Comparison of ENCODE assay signal across 14 mouse cellular contexts in the genomic region with DNA sequence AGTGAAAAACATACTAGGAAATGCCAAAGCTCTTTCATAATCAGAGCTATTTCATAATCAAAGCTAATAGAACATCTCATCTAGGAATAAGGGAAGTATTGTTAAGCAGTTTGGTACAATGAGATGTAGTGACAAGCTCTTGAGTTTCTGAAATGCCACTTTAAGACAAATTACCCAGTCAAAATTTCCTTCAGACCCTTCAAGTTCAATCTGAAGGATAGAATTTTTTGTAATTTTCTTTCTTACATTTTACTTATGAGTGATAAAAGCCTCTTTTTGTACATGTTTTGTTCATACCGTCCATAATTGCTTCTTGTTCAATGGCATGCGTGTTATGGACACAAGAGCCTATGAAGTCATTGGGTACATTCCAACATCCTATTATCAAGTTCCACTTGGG.
"Had no signal": no experiment of that assay in that cellular context is flagged by ENCODE, and none has a peak within 500 bp of the region (broad histone marks: within the 10 kb centered on the region; RNA-seq: fewer than 3 reads in every experiment).

No protein-coding gene starts in this region.

- H3K27ac ChIP-seq: layer of hippocampus, adult 2 months; limb, embryonic 12.5 days; liver, embryonic 15.5 days; macrophage; midbrain, embryonic 15.5 days; neural tube, embryonic 12.5 days had no signal

- DNase-seq: kidney, postnatal 10 days; kidney, postnatal 4 days; liver; lung, embryonic 14.5 days; lung, postnatal 14 days; thymus, postnatal 36 days had no signal

- H3K4me2 ChIP-seq: limb, embryonic 12.5 days; liver, embryonic 15.5 days; lung, embryonic 14.5 days; midbrain, embryonic 11.5 days; midbrain, embryonic 15.5 days; neural tube, embryonic 12.5 days had no signal

- H3K9ac ChIP-seq: limb, embryonic 12.5 days; liver, embryonic 15.5 days; lung, embryonic 14.5 days; midbrain, embryonic 15.5 days; neural tube, embryonic 12.5 days had no signal

- H3K4me1 ChIP-seq: limb, embryonic 12.5 days; liver, embryonic 15.5 days; megakaryocyte, embryonic 14.5 days; midbrain, embryonic 15.5 days; neural tube, embryonic 12.5 days had no signal

- H3K27me3 ChIP-seq: limb, embryonic 12.5 days; liver, embryonic 15.5 days; megakaryocyte, embryonic 14.5 days; midbrain, embryonic 15.5 days; neural tube, embryonic 12.5 days had no signal

- H3K36me3 ChIP-seq: limb, embryonic 12.5 days; liver, embryonic 15.5 days; midbrain, embryonic 15.5 days; neural tube, embryonic 12.5 days had no signal

- H3K4me3 ChIP-seq: layer of hippocampus, adult 2 months; limb, embryonic 12.5 days; liver, embryonic 15.5 days; megakaryocyte, embryonic 14.5 days; midbrain, embryonic 15.5 days; neural tube, embryonic 12.5 days had no signal

- H3K9me3 ChIP-seq: limb, embryonic 12.5 days; liver, embryonic 15.5 days; midbrain, embryonic 15.5 days; neural tube, embryonic 12.5 days had no signal

- ATAC-seq: midbrain, embryonic 15.5 days had no signal
